Mouse (Mus musculus): ENCODE measurements around the gene Kctd11. TPM values are rescaled to one million over a fixed set of nuclear protein-coding genes. Genes with fewer than 3 reads are reported as not detected.

Kctd11 gene
- polyA plus RNA-seq, 1 experiment from 2014 or later, result 3.5 TPM

Small RNAs within 50 kb of the gene (microRNA-seq; reads per million reads assigned to microRNA genes)
- gene Mir6924, result not detected

Other genes with a start within 250 kb of the Kctd11 start
- gene Fxr2, start 248.4 kb downstream of the Kctd11 start, polyA plus RNA-seq (2014; fragmentation: Nextera tagmentation; extraction: Ambion mirVana), result 22.6 and 23.0 TPM in 2 replicates
- 0.35 TPM in 1 of 2 replicates, not detected in the other for gene Sox15, start 226.1 kb downstream of the Kctd11 start, polyA plus RNA-seq (2014; fragmentation: Nextera tagmentation; extraction: Ambion mirVana)
- 32.1 and 39.3 TPM in 2 replicates for gene Mpdu1, start 218.8 kb downstream of the Kctd11 start, polyA plus RNA-seq (2014; fragmentation: Nextera tagmentation; extraction: Ambion mirVana)
- gene Cd68, start 215.3 kb downstream of the Kctd11 start, polyA plus RNA-seq (2014; fragmentation: Nextera tagmentation; extraction: Ambion mirVana), result 12.4 and 16.3 TPM in 2 replicates
- 645 and 692 TPM in 2 replicates for gene Eif4a1, start 209.0 kb downstream of the Kctd11 start, polyA plus RNA-seq (2014; fragmentation: Nextera tagmentation; extraction: Ambion mirVana)
- gene Senp3, start 199.3 kb downstream of the Kctd11 start, polyA plus RNA-seq (2014; fragmentation: Nextera tagmentation; extraction: Ambion mirVana), result 79.1 and 90.8 TPM in 2 replicates
- 0.48 TPM in 1 of 2 replicates, not detected in the other for gene Tnfsf13, start 195.6 kb downstream of the Kctd11 start, polyA plus RNA-seq (2014; fragmentation: Nextera tagmentation; extraction: Ambion mirVana)
- 8.0 and 9.4 TPM in 2 replicates for gene Tnfsf12, start 185.6 kb downstream of the Kctd11 start, polyA plus RNA-seq (2014; fragmentation: Nextera tagmentation; extraction: Ambion mirVana)
- 2.3 and 3.7 TPM in 2 replicates for gene Tnfsfm13, start 185.3 kb downstream of the Kctd11 start, polyA plus RNA-seq (2014; fragmentation: Nextera tagmentation; extraction: Ambion mirVana)
- gene Polr2a, start 122.8 kb downstream of the Kctd11 start, polyA plus RNA-seq (2014; fragmentation: Nextera tagmentation; extraction: Ambion mirVana), result 35.2 and 38.7 TPM in 2 replicates
- gene Slc35g3, start 119.4 kb downstream of the Kctd11 start, polyA plus RNA-seq (2014; fragmentation: Nextera tagmentation; extraction: Ambion mirVana), result not detected in 2 replicates
- gene Zbtb4, start 115.5 kb downstream of the Kctd11 start, polyA plus RNA-seq (2014; fragmentation: Nextera tagmentation; extraction: Ambion mirVana), result 2.8 and 3.3 TPM in 2 replicates
- gene Chrnb1, start 85.5 kb downstream of the Kctd11 start, polyA plus RNA-seq (2014; fragmentation: Nextera tagmentation; extraction: Ambion mirVana), result 3.5 and 4.4 TPM in 2 replicates
- 1.1 and 1.4 TPM in 2 replicates for gene Fgf11, start 79.5 kb downstream of the Kctd11 start, polyA plus RNA-seq (2014; fragmentation: Nextera tagmentation; extraction: Ambion mirVana)
- gene Tmem102, start 75.8 kb downstream of the Kctd11 start, polyA plus RNA-seq (2014; fragmentation: Nextera tagmentation; extraction: Ambion mirVana), result 16.1 and 22.9 TPM in 2 replicates
- not detected in 2 replicates for gene Gm39566, start 66.1 kb downstream of the Kctd11 start, polyA plus RNA-seq (2014; fragmentation: Nextera tagmentation; extraction: Ambion mirVana)
- gene Spem2, start 62.9 kb downstream of the Kctd11 start, polyA plus RNA-seq (2014; fragmentation: Nextera tagmentation; extraction: Ambion mirVana), result not detected in 2 replicates
- gene Spem1, start 59.2 kb downstream of the Kctd11 start, polyA plus RNA-seq (2014; fragmentation: Nextera tagmentation; extraction: Ambion mirVana), result 0.17 TPM in 1 of 2 replicates, not detected in the other
- gene Nlgn2, start 43.6 kb downstream of the Kctd11 start, polyA plus RNA-seq (2014; fragmentation: Nextera tagmentation; extraction: Ambion mirVana), result 8.5 TPM in 2 replicates
- 436 and 455 TPM in 2 replicates for gene Tmem256, start 42.9 kb downstream of the Kctd11 start, polyA plus RNA-seq (2014; fragmentation: Nextera tagmentation; extraction: Ambion mirVana)
- gene Plscr3, start 35.0 kb downstream of the Kctd11 start, polyA plus RNA-seq (2014; fragmentation: Nextera tagmentation; extraction: Ambion mirVana), result 92.1 and 94.4 TPM in 2 replicates
- gene Tnk1, start 22.7 kb downstream of the Kctd11 start, polyA plus RNA-seq (2014; fragmentation: Nextera tagmentation; extraction: Ambion mirVana), result 10.3 and 12.2 TPM in 2 replicates
- gene Tmem95, start 3.4 kb downstream of the Kctd11 start, polyA plus RNA-seq (2014; fragmentation: Nextera tagmentation; extraction: Ambion mirVana), result 0.38 TPM in 1 of 2 replicates, not detected in the other
- gene Acap1, start 14.1 kb upstream of the Kctd11 start, polyA plus RNA-seq (2014; fragmentation: Nextera tagmentation; extraction: Ambion mirVana), result 8.1 and 9.3 TPM in 2 replicates
- 8.8 and 10.7 TPM in 2 replicates for gene 2810408A11Rik, start 19.6 kb upstream of the Kctd11 start, polyA plus RNA-seq (2014; fragmentation: Nextera tagmentation; extraction: Ambion mirVana)
- 13.3 and 14.5 TPM in 2 replicates for gene Neurl4, start 19.7 kb upstream of the Kctd11 start, polyA plus RNA-seq (2014; fragmentation: Nextera tagmentation; extraction: Ambion mirVana)
- 71.2 and 72.3 TPM in 2 replicates for gene Gps2, start 32.5 kb upstream of the Kctd11 start, polyA plus RNA-seq (2014; fragmentation: Nextera tagmentation; extraction: Ambion mirVana)
- 1,854 and 1,877 TPM in 2 replicates for gene Eif5a, start 40.6 kb upstream of the Kctd11 start, polyA plus RNA-seq (2014; fragmentation: Nextera tagmentation; extraction: Ambion mirVana)
- gene Ybx2, start 54.4 kb upstream of the Kctd11 start, polyA plus RNA-seq (2014; fragmentation: Nextera tagmentation; extraction: Ambion mirVana), result 4.6 and 4.8 TPM in 2 replicates
- gene Slc2a4, start 66.8 kb upstream of the Kctd11 start, polyA plus RNA-seq (2014; fragmentation: Nextera tagmentation; extraction: Ambion mirVana), result 25.8 and 32.2 TPM in 2 replicates
- 425 and 461 TPM in 2 replicates for gene Cldn7, start 83.4 kb upstream of the Kctd11 start, polyA plus RNA-seq (2014; fragmentation: Nextera tagmentation; extraction: Ambion mirVana)
- 28.6 and 29.3 TPM in 2 replicates for gene Ctdnep1, start 99.8 kb upstream of the Kctd11 start, polyA plus RNA-seq (2014; fragmentation: Nextera tagmentation; extraction: Ambion mirVana)
- 104 and 119 TPM in 2 replicates for gene Elp5, start 101.1 kb upstream of the Kctd11 start, polyA plus RNA-seq (2014; fragmentation: Nextera tagmentation; extraction: Ambion mirVana)
- 481 and 495 TPM in 2 replicates for gene Gabarap, start 109.7 kb upstream of the Kctd11 start, polyA plus RNA-seq (2014; fragmentation: Nextera tagmentation; extraction: Ambion mirVana)
- gene Phf23, start 114.4 kb upstream of the Kctd11 start, polyA plus RNA-seq (2014; fragmentation: Nextera tagmentation; extraction: Ambion mirVana), result 37.6 and 43.9 TPM in 2 replicates
- gene Dvl2, start 119.2 kb upstream of the Kctd11 start, polyA plus RNA-seq (2014; fragmentation: Nextera tagmentation; extraction: Ambion mirVana), result 32.0 and 32.6 TPM in 2 replicates
- gene Acadvl, start 134.0 kb upstream of the Kctd11 start, polyA plus RNA-seq (2014; fragmentation: Nextera tagmentation; extraction: Ambion mirVana), result 72.8 and 73.8 TPM in 2 replicates
- 7.7 and 8.6 TPM in 2 replicates for gene Dlg4, start 135.5 kb upstream of the Kctd11 start, polyA plus RNA-seq (2014; fragmentation: Nextera tagmentation; extraction: Ambion mirVana)
- gene Asgr1, start 172.7 kb upstream of the Kctd11 start, polyA plus RNA-seq (2014; fragmentation: Nextera tagmentation; extraction: Ambion mirVana), result 0.26 TPM in 1 of 2 replicates, not detected in the other
- 0.46 TPM in 1 of 2 replicates, not detected in the other for gene Asgr2, start 211.2 kb upstream of the Kctd11 start, polyA plus RNA-seq (2014; fragmentation: Nextera tagmentation; extraction: Ambion mirVana)
- gene Mgl2, start 248.9 kb upstream of the Kctd11 start, polyA plus RNA-seq (2014; fragmentation: Nextera tagmentation; extraction: Ambion mirVana), result 0.38 and 0.86 TPM in 2 replicates

Measured in intestine, embryonic 14.5 days (tissue).